Mouse (Mus musculus) kidney, embryonic 15.5 days (tissue): ENCODE measurements around the gene Gm11237. TPM values are rescaled to one million over a fixed set of nuclear protein-coding genes. Genes with fewer than 3 reads are reported as not detected.
"Not testable (repeated sequence)": the region's sequence is repeated elsewhere in the genome, so short reads cannot be mapped to it uniquely, and the experiment has no call there.

Source experiments
- ATAC-seq: fragments of 200-750 bp; cut with Nextera tagmentation; replicated peaks from 2 replicates; pipeline ENCODE4 v1.8.0; 2017; ENCODE audit warnings: moderate TSS enrichment; ENCODE audit not compliant: low FRiP score
- H3K27ac ChIP-seq: fragments of 300-500 bp; sonication (generic); 2 replicates; pipeline ENCODE4 v1.5.1; 2015; ENCODE audit warnings: mild to moderate bottlenecking, inconsistent platforms
- H3K27me3 ChIP-seq: fragments of 300-500 bp; sonication (generic); 2 replicates; pipeline ENCODE4 v1.6.1; 2015; ENCODE audit warnings: inconsistent platforms
- H3K36me3 ChIP-seq: fragments of 300-500 bp; sonication (generic); 2 replicates; pipeline ENCODE4 v1.6.1; 2015; ENCODE audit warnings: inconsistent platforms
- H3K4me1 ChIP-seq: fragments of 300-500 bp; sonication (generic); 2 replicates; pipeline ENCODE4 v1.6.1; 2015; ENCODE audit warnings: inconsistent platforms
- H3K4me2 ChIP-seq: fragments of 300-500 bp; sonication (generic); 2 replicates; pipeline ENCODE4 v1.6.1; 2015; ENCODE audit warnings: moderate library complexity, mild to moderate bottlenecking, inconsistent platforms
- H3K4me3 ChIP-seq: fragments of 300-500 bp; sonication (generic); replicated peaks from 2 replicates; pipeline ENCODE4 v1.5.1; 2015; ENCODE audit warnings: mild to moderate bottlenecking, inconsistent platforms
- H3K9ac ChIP-seq: fragments of 300-500 bp; sonication (generic); 2 replicates; pipeline ENCODE4 v1.6.1; 2015; ENCODE audit warnings: mild to moderate bottlenecking, inconsistent platforms
- H3K9me3 ChIP-seq: fragments of 300-500 bp; sonication (generic); replicated peaks from 2 replicates; pipeline ENCODE4 v1.6.1; 2016; ENCODE audit warnings: inconsistent platforms
- WGBS: fragments of 180-500 bp; shearing (Covaris S2); methylation state at CpG from one replicate; pipeline ENCODE4 v1.1.7; 2015; ENCODE audit warnings: mixed read lengths; 5-methylcytosine and 5-hydroxymethylcytosine counted together
- polyA plus RNA-seq: library from polyadenylated mRNA; unstranded; fragments of >200 nt; fragmentation: Nextera tagmentation; extraction: Ambion mirVana; gene quantifications from 2 replicates; pipeline ENCODE4 v1.2.1, GENCODE M21; 2015

Gm11237 gene
- polyA plus RNA-seq: not detected in 2 replicates

DNA sequence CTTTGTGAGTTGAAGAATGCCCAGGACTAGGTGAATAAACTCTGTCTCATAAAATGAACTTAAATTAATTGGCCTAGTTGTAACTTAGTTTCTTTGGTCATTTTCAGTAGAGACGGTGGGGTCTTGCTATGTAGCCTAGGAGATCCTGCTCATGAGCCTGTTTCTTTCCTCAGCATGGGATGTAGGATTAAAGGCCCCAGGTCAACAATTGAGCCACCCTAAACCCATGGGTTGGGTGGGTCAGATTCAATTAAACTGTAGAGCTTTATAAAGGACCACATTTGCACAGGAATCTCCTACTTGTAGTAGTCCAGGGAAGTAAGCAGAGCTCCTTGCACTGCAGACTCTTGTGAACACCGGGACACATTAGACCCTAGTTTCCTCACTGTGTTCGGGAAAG is at the start of gene Gm11237:
TSS of gene Gm11237 (plus strand) at position 301 of the 400 bp plus-strand sequence.
- H3K4me3 ChIP-seq, H3K4me1 ChIP-seq, H3K4me2 ChIP-seq, H3K27me3 ChIP-seq, H3K9ac ChIP-seq, H3K27ac ChIP-seq, ATAC-seq, H3K36me3 ChIP-seq, H3K9me3 ChIP-seq: not testable (repeated sequence)
- no CpG with 5 or more reads among the region's 3 CpGs for WGBS

DNA sequence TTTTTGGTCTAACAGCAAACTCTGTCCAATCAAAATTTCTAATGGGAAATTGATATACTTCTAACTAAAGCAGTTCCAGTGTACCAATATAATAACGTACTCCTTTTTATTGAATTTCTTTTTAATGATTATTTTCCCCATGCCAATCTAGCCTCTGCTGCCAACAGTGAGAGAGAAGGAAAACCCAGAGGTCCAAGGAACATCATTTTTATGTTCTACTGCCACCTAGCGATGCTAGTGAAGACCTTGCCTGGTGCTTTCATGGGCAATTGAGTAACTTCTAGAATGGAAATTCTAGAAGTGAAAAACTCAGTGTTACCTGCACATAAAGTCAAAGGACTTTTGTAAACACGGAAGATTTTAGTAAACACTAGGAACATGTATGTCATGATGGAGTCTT is 23.5 kb upstream of the Gm11237 start:
- Histone ChIP-seq H3K9me3 (no peaks in the 10 kb centered on the region), H3K9ac (no peak overlapping the region), H3K36me3 (no peaks in the 10 kb centered on the region), H3K4me2 (no peak overlapping the region), H3K27me3 (no peaks in the 10 kb centered on the region), H3K27ac (no peak overlapping the region), H3K4me3 (no peak overlapping the region), H3K4me1 (no peaks in the 10 kb centered on the region)
- ATAC-seq: no peak
- WGBS: 10% methylated on average over 3 of the region's 3 CpGs

DNA sequence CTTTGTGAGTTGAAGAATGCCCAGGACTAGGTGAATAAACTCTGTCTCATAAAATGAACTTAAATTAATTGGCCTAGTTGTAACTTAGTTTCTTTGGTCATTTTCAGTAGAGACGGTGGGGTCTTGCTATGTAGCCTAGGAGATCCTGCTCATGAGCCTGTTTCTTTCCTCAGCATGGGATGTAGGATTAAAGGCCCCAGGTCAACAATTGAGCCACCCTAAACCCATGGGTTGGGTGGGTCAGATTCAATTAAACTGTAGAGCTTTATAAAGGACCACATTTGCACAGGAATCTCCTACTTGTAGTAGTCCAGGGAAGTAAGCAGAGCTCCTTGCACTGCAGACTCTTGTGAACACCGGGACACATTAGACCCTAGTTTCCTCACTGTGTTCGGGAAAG is 15.2 kb upstream of the Gm11237 start, which contains the start of gene Gm11238:
TSS of gene Gm11238 (plus strand) at position 301 of the 400 bp plus-strand sequence.
- not testable (repeated sequence) for H3K9me3 ChIP-seq, ATAC-seq, H3K27ac ChIP-seq, H3K4me2 ChIP-seq, H3K4me3 ChIP-seq, H3K9ac ChIP-seq, H3K27me3 ChIP-seq, H3K36me3 ChIP-seq, H3K4me1 ChIP-seq
- WGBS: no CpG with 5 or more reads among the region's 3 CpGs

DNA sequence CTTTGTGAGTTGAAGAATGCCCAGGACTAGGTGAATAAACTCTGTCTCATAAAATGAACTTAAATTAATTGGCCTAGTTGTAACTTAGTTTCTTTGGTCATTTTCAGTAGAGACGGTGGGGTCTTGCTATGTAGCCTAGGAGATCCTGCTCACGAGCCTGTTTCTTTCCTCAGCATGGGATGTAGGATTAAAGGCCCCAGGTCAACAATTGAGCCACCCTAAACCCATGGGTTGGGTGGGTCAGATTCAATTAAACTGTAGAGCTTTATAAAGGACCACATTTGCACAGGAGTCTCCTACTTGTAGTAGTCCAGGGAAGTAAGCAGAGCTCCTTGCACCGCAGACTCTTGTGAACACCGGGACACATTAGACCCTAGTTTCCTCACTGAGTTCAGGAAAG is 15.0 kb downstream of the Gm11237 start, which contains the start of gene Gm11236:
TSS of gene Gm11236 (plus strand) at position 301 of the 400 bp plus-strand sequence.
- not testable (repeated sequence) for H3K9ac ChIP-seq

DNA sequence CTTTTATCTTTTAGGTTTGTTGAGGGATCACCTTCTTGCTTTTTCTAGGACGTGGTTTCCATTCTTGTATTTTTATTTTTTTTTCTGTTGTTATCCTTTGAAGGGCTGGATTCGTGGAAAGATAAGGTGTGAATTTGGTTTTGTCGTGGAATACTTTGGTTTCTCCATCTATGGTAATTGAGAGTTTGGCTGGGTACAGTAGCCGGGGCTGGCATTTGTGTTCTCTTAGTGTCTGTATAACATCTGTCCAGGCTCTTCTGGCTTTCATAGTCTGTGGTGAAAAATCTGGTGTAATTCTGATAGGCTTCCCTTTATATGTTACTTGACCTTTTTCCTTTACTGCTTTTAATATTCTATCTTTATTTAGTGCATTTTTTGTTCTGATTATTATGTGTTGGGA is 39.1 kb downstream of the Gm11237 start:
- not testable (repeated sequence) for H3K9me3 ChIP-seq, H3K36me3 ChIP-seq, H3K4me2 ChIP-seq, H3K9ac ChIP-seq, H3K4me3 ChIP-seq, H3K27me3 ChIP-seq, H3K27ac ChIP-seq, H3K4me1 ChIP-seq, ATAC-seq
- 88% methylated on average over 4 of the region's 4 CpGs for WGBS

More for the DNA sequence above, 15.0 kb downstream of the Gm11237 start, which contains the start of gene Gm11236:
- not testable (repeated sequence) for H3K27ac ChIP-seq, H3K36me3 ChIP-seq, ATAC-seq, H3K4me2 ChIP-seq, H3K27me3 ChIP-seq, H3K9me3 ChIP-seq, H3K4me3 ChIP-seq, H3K4me1 ChIP-seq
- no CpG with 5 or more reads among the region's 4 CpGs for WGBS

DNA sequence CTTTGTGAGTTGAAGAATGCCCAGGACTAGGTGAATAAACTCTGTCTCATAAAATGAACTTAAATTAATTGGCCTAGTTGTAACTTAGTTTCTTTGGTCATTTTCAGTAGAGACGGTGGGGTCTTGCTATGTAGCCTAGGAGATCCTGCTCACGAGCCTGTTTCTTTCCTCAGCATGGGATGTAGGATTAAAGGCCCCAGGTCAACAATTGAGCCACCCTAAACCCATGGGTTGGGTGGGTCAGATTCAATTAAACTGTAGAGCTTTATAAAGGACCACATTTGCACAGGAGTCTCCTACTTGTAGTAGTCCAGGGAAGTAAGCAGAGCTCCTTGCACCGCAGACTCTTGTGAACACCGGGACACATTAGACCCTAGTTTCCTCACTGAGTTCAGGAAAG is 45.3 kb downstream of the Gm11237 start, which contains the start of gene Gm11239:
TSS of gene Gm11239 (plus strand) at position 301 of the 400 bp plus-strand sequence.
- not testable (repeated sequence) for H3K4me1 ChIP-seq, H3K27me3 ChIP-seq, H3K27ac ChIP-seq, H3K36me3 ChIP-seq, H3K9me3 ChIP-seq, H3K4me3 ChIP-seq, ATAC-seq, H3K4me2 ChIP-seq, H3K9ac ChIP-seq
- WGBS: no CpG with 5 or more reads among the region's 4 CpGs

Other genes starting within 250 kb of the Gm11237 start
- gene Gm11487, start 217.9 kb upstream of the Gm11237 start, polyA plus RNA-seq: not detected in 2 replicates
- gene Gm11238, start 15.1 kb upstream of the Gm11237 start, polyA plus RNA-seq: not detected in 2 replicates
- not detected in 2 replicates for gene Gm11236, start 15.1 kb downstream of the Gm11237 start, polyA plus RNA-seq
- not detected in 2 replicates for gene Gm11239, start 45.4 kb downstream of the Gm11237 start, polyA plus RNA-seq
- not detected in 2 replicates for gene Gm428, start 60.5 kb downstream of the Gm11237 start, polyA plus RNA-seq
- gene Rasef, start 168.0 kb downstream of the Gm11237 start, polyA plus RNA-seq: 6.6 and 7.5 TPM in 2 replicates